21 mouse cellular contexts compared by ENCODE assay signal in genomic region chr11:113927826-113928225, GRCm38 (mm10).
A peak's percentile ranks its signal among the peaks of the same experiment; 100 is the strongest.
DNase-seq lines count a peak whose midpoint lies in the region; ATAC-seq lines count a peak whose summit lies in the region.
"Had no signal": no experiment of that assay in that cellular context is flagged by ENCODE, and none has a peak within 500 bp of the region (broad histone marks: within the 10 kb centered on the region; RNA-seq: fewer than 3 reads in every experiment).

No protein-coding gene starts in this region.

- no peak for DNase-seq in embryonic facial prominence, embryonic 10.5 days (ENCODE audit: low spot score)
- DNase-seq in hindbrain, embryonic 10.5 days (ENCODE audit: low spot score), result no peak
- peak; percentile 18 to 71 for DNase-seq in left cerebral cortex, postnatal 25 days (ENCODE audit: low spot score in 2 of 2)
- DNase-seq in left cerebral cortex, postnatal 10 days (ENCODE audit: extremely low spot score in 1 of 2, low spot score in 2 of 2), result no peak
- DNase-seq in right cerebral cortex, adult 18-20 months, result peak; percentile 40
- DNase-seq in right cerebral cortex, postnatal 14 days, result no peak
- DNase-seq: cerebellum, adult 8-10 months; kidney, adult 8-10 months; kidney, postnatal 4 days; liver, embryonic 13.5 days had no signal

- H3K9me3 ChIP-seq in embryonic facial prominence, embryonic 13.5 days, result no peaks in the 10 kb centered on the region
- H3K9me3 ChIP-seq in embryonic facial prominence, embryonic 10.5 days, result no peaks in the 10 kb centered on the region
- no peaks in the 10 kb centered on the region for H3K9me3 ChIP-seq in hindbrain, embryonic 10.5 days
- no peaks in the 10 kb centered on the region for H3K9me3 ChIP-seq in hindbrain, embryonic 12.5 days (replicated peaks)
- H3K9me3 ChIP-seq: embryonic facial prominence, embryonic 12.5 days; hindbrain, embryonic 13.5 days; limb, embryonic 10.5 days; limb, embryonic 15.5 days; liver, embryonic 13.5 days; neural tube, embryonic 13.5 days; stomach, embryonic 15.5 days had no signal

- H3K36me3 ChIP-seq in embryonic facial prominence, embryonic 13.5 days, result no peaks in the 10 kb centered on the region
- H3K36me3 ChIP-seq in embryonic facial prominence, embryonic 10.5 days (replicated peaks), result no peaks in the 10 kb centered on the region
- no peaks in the 10 kb centered on the region for H3K36me3 ChIP-seq in hindbrain, embryonic 10.5 days
- no peaks in the 10 kb centered on the region for H3K36me3 ChIP-seq in hindbrain, embryonic 12.5 days
- H3K36me3 ChIP-seq: embryonic facial prominence, embryonic 12.5 days; hindbrain, embryonic 13.5 days; limb, embryonic 10.5 days; limb, embryonic 15.5 days; liver, embryonic 13.5 days; neural tube, embryonic 13.5 days; stomach, embryonic 15.5 days had no signal

- H3K4me3 ChIP-seq in embryonic facial prominence, embryonic 13.5 days, result no peak overlapping the region
- H3K4me3 ChIP-seq in embryonic facial prominence, embryonic 10.5 days, result no peak overlapping the region
- no peak overlapping the region for H3K4me3 ChIP-seq in hindbrain, embryonic 10.5 days
- no peak overlapping the region for H3K4me3 ChIP-seq in hindbrain, embryonic 12.5 days
- H3K4me3 ChIP-seq: embryonic facial prominence, embryonic 12.5 days; hindbrain, embryonic 13.5 days; limb, embryonic 10.5 days; limb, embryonic 15.5 days; liver, embryonic 13.5 days; neural tube, embryonic 13.5 days; stomach, embryonic 15.5 days had no signal

- intact Hi-C loops in left cerebral cortex, postnatal 25 days (cut with DNase I), result loop anchor here (1.0 to 5.0 kb wide), 4 partner anchors 20 to 554 kb away; partner anchors contain the start of gene Sdk2
- intact Hi-C loops in left cerebral cortex, postnatal 10 days (cut with DNase I), result no loop called here

- no peak overlapping the region for H3K27ac ChIP-seq in embryonic facial prominence, embryonic 13.5 days
- H3K27ac ChIP-seq in embryonic facial prominence, embryonic 10.5 days (replicated peaks), result no peak overlapping the region
- peak overlapping the region; percentile 54; the same call in 1 of the 2 replicates for H3K27ac ChIP-seq in hindbrain, embryonic 10.5 days
- H3K27ac ChIP-seq in hindbrain, embryonic 12.5 days, result no peak overlapping the region
- H3K27ac ChIP-seq: embryonic facial prominence, embryonic 12.5 days; hindbrain, embryonic 13.5 days; kidney, postnatal 0 days; limb, embryonic 10.5 days; limb, embryonic 15.5 days; liver, embryonic 13.5 days; neural tube, embryonic 13.5 days; stomach, embryonic 15.5 days had no signal

- 70% methylated on average over 3 of the region's 3 CpGs for WGBS in embryonic facial prominence, embryonic 13.5 days
- 78% methylated on average over 3 of the region's 3 CpGs for WGBS in embryonic facial prominence, embryonic 10.5 days
- 76% methylated on average over 3 of the region's 3 CpGs for WGBS in hindbrain, embryonic 10.5 days
- 81% methylated on average over 3 of the region's 3 CpGs for WGBS in hindbrain, embryonic 12.5 days

- no peaks in the 10 kb centered on the region for H3K27me3 ChIP-seq in embryonic facial prominence, embryonic 13.5 days
- H3K27me3 ChIP-seq in embryonic facial prominence, embryonic 10.5 days (replicated peaks; ENCODE audit: low read depth, poor library complexity, severe bottlenecking), result no peaks in the 10 kb centered on the region
- H3K27me3 ChIP-seq in hindbrain, embryonic 10.5 days (ENCODE audit: insufficient read depth, poor library complexity, severe bottlenecking), result no peaks in the 10 kb centered on the region
- no peaks in the 10 kb centered on the region for H3K27me3 ChIP-seq in hindbrain, embryonic 12.5 days
- H3K27me3 ChIP-seq: embryonic facial prominence, embryonic 12.5 days; limb, embryonic 15.5 days; liver, embryonic 13.5 days; neural tube, embryonic 13.5 days; stomach, embryonic 15.5 days had no signal

- H3K4me1 ChIP-seq in embryonic facial prominence, embryonic 13.5 days, result no peaks in the 10 kb centered on the region; the same call in 1 of the 2 replicates
- peaks cover 47% of the 10 kb centered on the region for H3K4me1 ChIP-seq in embryonic facial prominence, embryonic 10.5 days
- peaks cover 62% of the 10 kb centered on the region for H3K4me1 ChIP-seq in hindbrain, embryonic 10.5 days (replicated peaks)
- H3K4me1 ChIP-seq in hindbrain, embryonic 12.5 days, result peaks cover 50% of the 10 kb centered on the region
- H3K4me1 ChIP-seq: liver, embryonic 13.5 days; stomach, embryonic 15.5 days had no signal

- 0 out of 2 replicates have a peak, but pooled peaks have one; percentile 43 for ATAC-seq in embryonic facial prominence, embryonic 13.5 days (ENCODE audit: insufficient number of reproducible peaks, insufficient read depth, low FRiP score, low TSS enrichment, low read depth)
- no peak for ATAC-seq in hindbrain, embryonic 12.5 days (ENCODE audit: low FRiP score)
- ATAC-seq: activated CD4-positive, CD25-positive, alpha-beta regulatory T cell, adult 4 months; intestine, embryonic 16.5 days had no signal

- H3K9ac ChIP-seq in embryonic facial prominence, embryonic 13.5 days, result no peak overlapping the region
- no peak overlapping the region for H3K9ac ChIP-seq in hindbrain, embryonic 12.5 days
- H3K9ac ChIP-seq: embryonic facial prominence, embryonic 12.5 days; hindbrain, embryonic 13.5 days; limb, embryonic 15.5 days; liver, embryonic 13.5 days; neural tube, embryonic 13.5 days; stomach, embryonic 15.5 days had no signal

- H3K4me2 ChIP-seq in embryonic facial prominence, embryonic 13.5 days, result no peak overlapping the region
- H3K4me2 ChIP-seq in hindbrain, embryonic 12.5 days (replicated peaks), result no peak overlapping the region
- H3K4me2 ChIP-seq: embryonic facial prominence, embryonic 12.5 days; hindbrain, embryonic 13.5 days; limb, embryonic 15.5 days; liver, embryonic 13.5 days; neural tube, embryonic 13.5 days; stomach, embryonic 15.5 days had no signal

Comparison
In these comparisons a context has a peak if more than half of its experiments do, and no peak if none do; other contexts are left out.
1. DNase-seq: peak in left cerebral cortex, postnatal 25 days (2 of 2) and right cerebral cortex, adult 18-20 months (single experiment); none in embryonic facial prominence, embryonic 10.5 days (single experiment), hindbrain, embryonic 10.5 days (single experiment), left cerebral cortex, postnatal 10 days (0 of 2) and right cerebral cortex, postnatal 14 days (single experiment).